Mouse (Mus musculus) megakaryocyte, embryonic 14.5 days (primary cell): Measurements from ENCODE around the gene Nploc4. TPM values are rescaled to one million over a fixed set of nuclear protein-coding genes. Genes with fewer than 3 reads are reported as not detected.

Experiments used
- H3K27me3 ChIP-seq: replicated peaks from 2 replicates; pipeline ENCODE3; 2012; ENCODE audit warnings: inconsistent platforms
- H3K36me3 ChIP-seq: replicated peaks from 2 replicates; pipeline ENCODE3; 2012; ENCODE audit warnings: low read length, inconsistent platforms, mixed read lengths
- H3K4me1 ChIP-seq: 2 replicates; pipeline ENCODE4 v1.6.1; 2012; ENCODE audit warnings: inconsistent platforms
- H3K4me3 ChIP-seq: replicated peaks from 2 replicates; pipeline ENCODE3; 2012; ENCODE audit warnings: moderate library complexity, mild to moderate bottlenecking, inconsistent platforms
- H3K9me3 ChIP-seq: 2 replicates; pipeline ENCODE4 v1.6.1; 2012; ENCODE audit warnings: inconsistent platforms
- FLI1 ChIP-seq: IDR thresholded peaks from 2 replicates; pipeline ENCODE4 v1.6.1; 2012; ENCODE audit warnings: low read length, inconsistent platforms, mixed read lengths
- GATA1 ChIP-seq: IDR thresholded peaks from 3 replicates; pipeline ENCODE4 v1.6.1; 2012; ENCODE audit warnings: mixed read lengths, low read length, inconsistent platforms, borderline replicate concordance
- polyA plus RNA-seq: library from polyadenylated mRNA; stranded (reverse); fragments of >175 nt; gene quantifications from 2 replicates; pipeline ENCODE4 v1.2.3, GENCODE M21; 2012; ENCODE audit warnings: low replicate concordance; ENCODE audit not compliant: insufficient read depth

Gene Nploc4
- polyA plus RNA-seq, 1 experiment, result 56.7 TPM

DNA sequence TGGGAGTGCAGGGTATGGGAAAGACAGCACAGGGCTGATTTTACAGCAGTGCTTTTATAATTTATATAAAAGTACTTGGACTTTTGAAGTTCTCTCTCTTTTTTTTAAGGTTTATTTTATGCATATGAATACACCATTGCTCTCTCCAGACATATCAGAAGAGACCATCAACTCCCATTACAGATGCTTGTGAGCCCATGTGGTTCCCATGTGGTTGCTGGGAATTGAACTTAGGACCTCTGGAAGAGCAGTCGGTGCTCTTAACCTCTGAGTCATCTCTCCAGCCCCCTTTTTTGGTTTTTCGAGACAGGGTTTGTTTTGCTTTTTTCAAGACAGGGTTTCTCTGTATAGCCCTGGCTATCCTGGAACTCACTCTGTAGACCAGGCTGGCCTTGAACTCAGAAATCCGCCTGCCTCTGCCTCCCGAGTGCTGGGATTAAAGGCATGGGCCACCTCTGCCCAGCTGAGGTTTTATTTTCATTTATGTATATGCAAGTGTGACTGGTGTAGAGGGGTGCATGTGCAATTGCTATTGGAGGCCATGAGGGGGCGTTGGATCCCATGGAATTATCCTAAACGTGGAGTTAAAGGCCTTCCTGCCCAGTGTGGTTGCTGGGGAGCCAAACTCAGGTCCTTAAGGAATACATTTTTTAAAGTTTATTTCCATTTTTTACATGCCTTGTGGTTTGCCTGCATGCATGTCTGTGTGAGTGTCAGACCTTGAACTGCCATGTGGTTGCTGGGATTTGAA, 21.5 kb upstream of the Nploc4 start:
- Histone ChIP-seq H3K9me3 (no peaks in the 10 kb centered on the region), H3K27me3 (no peaks in the 10 kb centered on the region), H3K4me3 (peak overlapping the region; percentile 94), H3K36me3 (peaks cover 68% of the 10 kb centered on the region), H3K4me1 (peaks cover 47% of the 10 kb centered on the region)
- TF ChIP-seq GATA1 (no peak), FLI1 (no peak)

DNA sequence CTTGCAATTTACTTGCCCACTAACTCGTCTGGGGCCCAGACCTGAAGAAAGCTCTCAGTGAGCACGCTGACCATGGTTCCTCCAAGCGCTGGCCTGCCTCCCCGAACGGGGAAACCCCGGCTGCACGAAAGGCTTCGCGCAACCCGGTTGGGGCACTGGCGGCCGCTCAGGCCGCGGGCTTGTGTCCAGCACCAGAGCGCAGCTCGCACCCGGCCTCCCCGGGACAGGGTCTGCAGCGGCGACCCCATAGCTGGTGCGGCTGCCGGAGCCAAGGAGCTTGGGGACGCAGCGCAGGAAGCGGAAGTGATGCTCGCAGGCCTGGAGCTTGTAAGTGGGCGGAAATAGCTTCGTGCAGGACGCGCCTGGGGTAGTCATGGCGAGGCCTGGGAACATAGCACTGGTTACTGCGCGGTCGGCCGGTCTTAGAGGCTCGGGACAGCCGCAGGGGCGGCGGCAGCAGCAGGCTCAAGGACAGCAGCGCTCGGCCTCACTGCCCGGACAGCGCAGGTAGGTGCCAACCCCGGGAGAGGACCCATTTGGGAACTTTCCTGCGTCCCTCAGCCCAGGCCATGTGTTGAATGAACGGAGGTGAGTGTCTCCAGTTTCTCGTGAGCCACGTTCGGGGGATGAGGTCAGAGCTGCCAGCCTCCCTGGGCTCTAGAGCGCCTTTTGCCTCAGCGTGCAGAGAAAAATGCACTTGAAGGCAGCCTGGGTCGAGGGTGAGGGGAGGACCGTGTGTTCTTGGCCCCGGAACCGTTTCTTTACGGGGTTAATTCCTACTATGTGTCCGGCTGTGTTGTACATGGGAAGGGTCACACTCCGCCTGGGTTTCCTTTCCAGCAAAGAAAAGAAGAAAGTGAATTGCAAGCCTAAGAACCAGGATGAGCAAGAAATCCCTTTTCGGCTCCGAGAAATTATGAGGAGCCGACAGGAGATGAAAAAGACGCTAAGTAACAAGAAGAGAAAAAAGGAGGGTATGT, 20.6 kb upstream of the Nploc4 start, which contains the start of the genes Oxld1 and Ccdc137:
Gene Oxld1, minus strand, starts transcription at position 297 of the 980 bp plus-strand sequence.
Gene Ccdc137, plus strand, starts transcription at position 344 of the 980 bp plus-strand sequence.
- H3K4me3 ChIP-seq, result peak within 1 kb of the TSS; percentile 94
- TF ChIP-seq GATA1 (no peak), FLI1 (no peak; the same call in 1 of the 2 replicates)
- H3K9me3 ChIP-seq, result no peaks in the 10 kb centered on the region
- H3K36me3 ChIP-seq, result peaks cover 58% of the 10 kb centered on the region
- no peaks in the 10 kb centered on the region for H3K27me3 ChIP-seq
- peaks cover 55% of the 10 kb centered on the region for H3K4me1 ChIP-seq

DNA sequence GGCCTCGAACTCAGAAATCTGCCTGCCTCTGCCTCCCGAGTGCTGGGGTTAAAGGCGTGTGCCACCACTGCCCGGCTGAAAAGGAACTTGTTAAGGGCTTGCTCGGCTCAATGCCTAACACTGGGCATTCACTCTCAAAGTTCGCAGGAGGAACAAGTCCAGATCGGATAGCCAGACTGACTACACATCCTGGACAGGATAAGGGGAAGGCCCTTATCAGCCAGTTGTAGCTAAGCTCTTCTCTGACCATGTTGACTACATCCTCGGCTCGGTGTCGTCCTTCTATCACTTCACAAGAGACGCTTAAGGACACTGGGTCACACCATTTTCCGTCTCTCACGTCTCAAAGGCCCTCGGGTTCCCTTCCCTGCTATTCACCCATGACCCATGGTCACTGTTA, 19.9 kb upstream of the Nploc4 start:
- Histone ChIP-seq H3K4me1 (peaks cover 58% of the 10 kb centered on the region), H3K36me3 (peaks cover 53% of the 10 kb centered on the region)
- TF ChIP-seq GATA1 (no peak), FLI1 (no peak)

DNA sequence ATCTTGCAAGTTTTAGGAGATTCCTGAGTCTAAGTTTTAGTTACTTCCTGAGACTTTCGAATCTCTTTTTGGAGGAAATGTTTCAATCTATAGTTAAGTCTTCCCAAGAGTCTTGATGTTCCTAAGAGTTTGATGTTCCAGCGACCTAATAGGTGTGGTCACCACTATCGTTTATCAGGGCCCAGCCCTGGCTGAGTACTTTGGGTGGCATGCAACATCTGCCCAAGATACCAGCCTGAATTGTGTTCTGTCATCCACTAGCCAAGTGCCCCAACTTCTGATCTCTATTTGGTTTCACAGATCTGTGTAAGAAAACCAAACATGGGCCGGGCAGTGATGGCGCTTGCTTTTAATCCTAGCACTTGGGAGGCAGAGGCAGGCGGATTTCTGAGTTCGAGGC, 17.9 kb upstream of the Nploc4 start:
- Histone ChIP-seq H3K4me3 (no peak overlapping the region), H3K4me1 (peaks cover 54% of the 10 kb centered on the region)

More for the DNA sequence above, 19.9 kb upstream of the Nploc4 start:
- Histone ChIP-seq H3K9me3 (no peaks in the 10 kb centered on the region), H3K4me3 (peak overlapping the region; percentile 94), H3K27me3 (no peaks in the 10 kb centered on the region)

DNA sequence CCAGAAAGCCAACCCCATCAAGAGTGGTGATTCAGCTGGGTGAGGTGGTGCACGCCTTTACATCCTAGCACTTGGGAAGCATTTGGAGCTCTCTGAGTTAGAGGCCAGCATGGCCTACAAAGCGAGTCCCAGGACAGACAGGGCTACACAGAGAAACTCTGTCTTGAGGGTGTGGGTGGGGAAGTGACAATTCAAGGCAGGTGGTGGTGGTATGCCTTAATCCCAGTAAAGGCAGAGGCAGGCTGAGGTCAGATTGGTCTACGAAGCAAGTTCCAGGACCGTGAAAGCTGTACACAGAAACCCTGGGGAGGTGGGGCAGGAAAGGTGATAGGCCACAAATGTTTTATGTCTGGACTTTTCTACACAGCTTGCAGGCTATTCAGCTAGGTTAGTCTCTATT, 17.5 kb upstream of the Nploc4 start:
- Histone ChIP-seq H3K4me1 (peaks cover 52% of the 10 kb centered on the region), H3K36me3 (peaks cover 31% of the 10 kb centered on the region), H3K4me3 (no peak overlapping the region), H3K27me3 (peaks cover 8% of the 10 kb centered on the region), H3K9me3 (no peaks in the 10 kb centered on the region)
- no peak for TF ChIP-seq FLI1
- no peak for TF ChIP-seq GATA1

More for the DNA sequence above, 17.9 kb upstream of the Nploc4 start:
- Histone ChIP-seq H3K9me3 (no peaks in the 10 kb centered on the region), H3K27me3 (peaks cover 5% of the 10 kb centered on the region), H3K36me3 (peaks cover 34% of the 10 kb centered on the region)
- TF ChIP-seq FLI1, result no peak
- no peak for TF ChIP-seq GATA1

DNA sequence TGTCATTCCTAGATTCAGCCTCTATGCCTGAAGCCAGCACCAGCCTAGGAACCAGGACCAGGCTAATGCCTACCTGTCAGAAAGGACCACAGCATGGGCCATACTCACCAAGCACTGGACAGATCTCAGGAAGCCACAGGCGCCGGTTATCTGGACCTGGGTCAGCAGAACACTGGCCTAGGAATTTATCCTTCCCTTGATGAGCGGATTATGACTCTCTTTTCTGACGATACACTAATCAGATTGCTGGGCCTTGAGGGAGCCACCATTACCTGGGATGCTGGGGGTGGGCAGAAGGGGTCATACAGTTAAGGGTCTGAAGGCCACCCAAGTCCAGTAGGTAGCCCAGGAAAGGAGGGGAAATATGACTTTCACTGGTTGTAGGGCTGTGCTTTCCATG, 15.8 kb upstream of the Nploc4 start, which contains the start of gene Pde6g:
Gene Pde6g, minus strand, starts transcription at position 195 of the 400 bp plus-strand sequence.
- Histone ChIP-seq H3K27me3 (peaks cover 8% of the 10 kb centered on the region), H3K36me3 (peaks cover 23% of the 10 kb centered on the region), H3K4me1 (peaks cover 40% of the 10 kb centered on the region), H3K9me3 (no peaks in the 10 kb centered on the region), H3K4me3 (no peak within 1 kb of the TSS)
- TF ChIP-seq GATA1 (no peak), FLI1 (no peak)

DNA sequence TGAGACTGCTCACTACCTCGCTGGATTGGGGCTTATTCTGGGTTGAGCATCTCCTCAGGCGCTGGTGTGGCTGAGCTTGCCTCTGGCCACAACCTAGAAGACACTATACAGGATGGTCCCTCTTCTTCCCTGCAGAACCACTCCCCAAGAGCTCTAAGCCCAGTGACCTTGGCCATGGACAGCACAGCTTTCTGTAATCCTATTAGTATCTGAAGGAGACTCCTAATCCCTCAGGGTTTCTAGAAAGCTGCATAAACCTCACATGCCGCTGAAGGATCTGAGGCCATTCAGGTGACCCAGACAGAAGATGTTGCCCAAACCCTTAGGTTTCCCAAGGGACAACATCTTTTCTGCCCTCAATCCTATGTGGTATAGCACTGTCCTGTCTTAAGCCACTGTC, 14.7 kb upstream of the Nploc4 start:
- no peak overlapping the region for H3K4me3 ChIP-seq
- H3K27me3 ChIP-seq, result peaks cover 11% of the 10 kb centered on the region
- H3K36me3 ChIP-seq, result peaks cover 23% of the 10 kb centered on the region
- no peaks in the 10 kb centered on the region for H3K9me3 ChIP-seq
- H3K4me1 ChIP-seq, result peaks cover 41% of the 10 kb centered on the region
- TF ChIP-seq GATA1, result no peak
- TF ChIP-seq FLI1, result no peak

DNA sequence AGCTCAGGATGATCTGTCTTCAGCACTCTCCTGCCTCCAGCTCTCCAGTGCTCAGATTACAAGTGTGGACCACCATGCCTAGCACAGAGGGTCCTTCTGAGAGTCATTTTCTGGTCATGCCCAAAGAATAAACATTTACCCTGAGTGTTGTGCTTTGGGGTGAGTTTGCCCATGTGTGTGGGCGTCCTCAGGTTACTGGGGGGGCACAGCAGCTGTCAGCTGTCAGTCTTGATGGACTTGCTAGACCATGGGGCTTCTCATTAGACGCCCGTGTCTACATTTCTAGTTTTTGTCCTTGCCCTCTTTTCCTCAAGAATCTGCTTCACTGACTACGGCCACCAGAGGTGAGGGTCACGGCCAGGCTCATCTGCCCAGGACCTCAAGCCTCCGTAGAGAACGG, 9.7 kb upstream of the Nploc4 start:
- Histone ChIP-seq H3K36me3 (no peaks in the 10 kb centered on the region), H3K4me1 (peaks cover 37% of the 10 kb centered on the region), H3K9me3 (no peaks in the 10 kb centered on the region), H3K4me3 (no peak overlapping the region), H3K27me3 (peaks cover 19% of the 10 kb centered on the region)
- TF ChIP-seq GATA1 (no peak), FLI1 (no peak)

DNA sequence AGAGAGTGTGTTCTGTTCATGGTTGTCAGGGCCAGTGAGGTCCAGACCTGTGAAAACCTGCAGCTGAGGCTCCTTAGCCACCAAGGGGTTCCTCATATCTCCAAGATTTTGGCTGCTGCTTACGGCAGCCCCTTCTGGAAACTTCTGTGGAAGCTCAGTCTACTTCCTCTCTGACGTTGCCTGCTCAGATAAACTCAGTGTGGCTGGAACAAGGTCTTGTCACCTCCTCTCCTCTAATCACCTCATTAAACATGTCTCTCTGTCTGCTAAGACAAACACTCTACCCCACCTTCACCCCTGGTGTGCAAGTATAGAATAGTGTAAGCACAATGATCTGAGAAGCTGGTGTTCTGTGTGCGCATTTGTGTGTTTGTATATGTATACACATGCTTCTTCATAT, 8.0 kb upstream of the Nploc4 start:
- Histone ChIP-seq H3K36me3 (no peaks in the 10 kb centered on the region), H3K4me1 (peaks cover 37% of the 10 kb centered on the region), H3K4me3 (no peak overlapping the region), H3K9me3 (no peaks in the 10 kb centered on the region), H3K27me3 (peaks cover 14% of the 10 kb centered on the region)
- TF ChIP-seq FLI1 (no peak), GATA1 (no peak)
